13 mouse cellular contexts compared by ENCODE assay signal in the genomic region with DNA sequence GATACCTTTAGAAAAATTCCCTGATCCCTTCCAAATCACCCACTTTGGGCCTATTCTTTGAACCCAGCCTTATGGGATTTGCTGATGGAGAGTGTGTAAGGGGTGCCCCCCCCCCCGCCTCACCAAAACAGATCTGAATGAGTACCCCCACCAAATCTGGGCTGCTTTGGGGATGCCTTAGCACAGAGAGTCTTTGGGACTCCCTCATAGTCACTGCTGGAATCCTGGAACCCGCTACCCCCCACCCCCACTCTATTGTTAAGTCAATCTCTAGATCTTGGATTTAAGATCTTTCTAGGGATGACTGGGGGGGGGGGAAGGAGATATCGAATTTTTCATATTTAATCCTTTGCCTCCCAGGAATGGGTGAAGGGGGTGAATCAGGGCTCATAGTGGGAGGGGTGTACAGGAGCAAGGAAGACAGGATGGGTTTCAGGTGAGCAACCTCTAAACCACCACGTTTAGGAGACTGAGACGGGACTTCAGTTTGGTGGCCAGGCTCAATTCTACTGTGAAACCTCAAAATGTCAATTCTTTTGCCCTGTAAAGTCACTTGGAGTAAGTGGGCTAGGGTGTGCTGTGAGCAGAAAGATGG. TPM values are rescaled to one million over a fixed set of nuclear protein-coding genes. Genes with fewer than 3 reads are reported as not detected.
DNase-seq lines count a peak whose midpoint lies in the region; ATAC-seq and TF ChIP-seq lines count a peak whose summit lies in the region.
"Had no signal": no experiment of that assay in that cellular context is flagged by ENCODE, and none has a peak within 500 bp of the region (broad histone marks: within the 10 kb centered on the region; RNA-seq: fewer than 3 reads in every experiment).

No protein-coding gene starts in this region.

- H3K9ac ChIP-seq in forebrain, embryonic 11.5 days (ENCODE audit: low read length), result peak overlapping the region; percentile 98
- peak overlapping the region; percentile 99 for H3K9ac ChIP-seq in hindbrain, embryonic 14.5 days
- H3K9ac ChIP-seq in midbrain, postnatal 0 days (replicated peaks; ENCODE audit: low read length, poor library complexity, severe bottlenecking), result peak overlapping the region; percentile 96
- H3K9ac ChIP-seq: limb, embryonic 13.5 days had no signal

- peak overlapping the region; percentile 72 for H3K4me2 ChIP-seq in forebrain, embryonic 11.5 days (ENCODE audit: low read depth, low read length, severe bottlenecking)
- H3K4me2 ChIP-seq in hindbrain, embryonic 14.5 days (replicated peaks), result peak overlapping the region; percentile 91
- H3K4me2 ChIP-seq in midbrain, postnatal 0 days (ENCODE audit: low read depth, low read length, poor library complexity, severe bottlenecking), result peak overlapping the region; percentile 90

- peak; percentile 18 to 25 for DNase-seq in cerebellum, postnatal 10 days
- DNase-seq in cerebellum, adult 8-10 months, result no peak
- peak; percentile 61 for DNase-seq in forebrain, embryonic 11.5 days (ENCODE audit: low spot score)
- no peak for DNase-seq in hindbrain, embryonic 14.5 days (ENCODE audit: low spot score)
- DNase-seq in midbrain, postnatal 0 days (ENCODE audit: low spot score), result no peak
- DNase-seq in lung, adult 2 months, result no peak
- DNase-seq in kidney, adult 18-20 months, result no peak
- no peak for DNase-seq in limb, embryonic 10.5 days (ENCODE audit: low spot score)
- DNase-seq: adrenal gland, postnatal 10 days; lung, adult 18-20 months; thymus, postnatal 14 days had no signal

- peaks cover 6% of the 10 kb centered on the region; the same call in 1 of the 2 replicates for H3K4me1 ChIP-seq in forebrain, embryonic 11.5 days (replicated peaks; ENCODE audit: control insufficient read depth, insufficient read depth, low read length)
- H3K4me1 ChIP-seq in hindbrain, embryonic 14.5 days (replicated peaks; ENCODE audit: control insufficient read depth, insufficient read depth, low read length), result peaks cover 26% of the 10 kb centered on the region
- peaks cover 11% of the 10 kb centered on the region; the same call in 1 of the 2 replicates for H3K4me1 ChIP-seq in midbrain, postnatal 0 days (ENCODE audit: insufficient read depth, low read length)
- no peaks in the 10 kb centered on the region; the same call in 1 of the 2 replicates for H3K4me1 ChIP-seq in lung, adult 2 months (ENCODE audit: control insufficient read depth, insufficient read depth, low read length)
- peaks cover 39% of the 10 kb centered on the region for H3K4me1 ChIP-seq in limb, embryonic 10.5 days

- no peak for TF ChIP-seq POLR2A in lung, adult 2 months (IDR thresholded peaks at IDR 0.05; ENCODE audit: borderline replicate concordance, extremely low read depth, low read depth, low read length)

- WGBS in forebrain, embryonic 11.5 days, result 0% methylated on average over 5 of the region's 5 CpGs
- WGBS in hindbrain, embryonic 14.5 days, result 3% methylated on average over 5 of the region's 5 CpGs
- WGBS in midbrain, postnatal 0 days, result 14% methylated on average over 5 of the region's 5 CpGs
- WGBS in lung, adult 2 months, result 5% methylated on average over 5 of the region's 5 CpGs
- WGBS in limb, embryonic 10.5 days, result 3% methylated on average over 5 of the region's 5 CpGs

- H3K27me3 ChIP-seq in forebrain, embryonic 11.5 days (ENCODE audit: control insufficient read depth, insufficient read depth, low read length), result peaks cover 33% of the 10 kb centered on the region
- H3K27me3 ChIP-seq in hindbrain, embryonic 14.5 days (ENCODE audit: control insufficient read depth, insufficient read depth, low read length), result 0 out of 2 replicates have a peak, but pooled peaks cover 14% of the 10 kb centered on the region
- H3K27me3 ChIP-seq in midbrain, postnatal 0 days (ENCODE audit: insufficient read depth, low read length), result peaks cover 19% of the 10 kb centered on the region; the same call in 1 of the 2 replicates
- H3K27me3 ChIP-seq in limb, embryonic 10.5 days (ENCODE audit: low read depth, poor library complexity, severe bottlenecking), result peaks cover 100% of the 10 kb centered on the region

- peak overlapping the region; percentile 76 for H3K4me3 ChIP-seq in forebrain, embryonic 11.5 days (ENCODE audit: low read depth, low read length)
- H3K4me3 ChIP-seq in hindbrain, embryonic 14.5 days (replicated peaks; ENCODE audit: low read length), result peak overlapping the region; percentile 88
- H3K4me3 ChIP-seq in midbrain, postnatal 0 days (ENCODE audit: low read depth, low read length), result peak overlapping the region; percentile 78
- no peak overlapping the region for H3K4me3 ChIP-seq in lung, adult 2 months (replicated peaks; ENCODE audit: extremely low read depth, low read depth, low read length)
- H3K4me3 ChIP-seq in limb, embryonic 10.5 days, result no peak overlapping the region

- no peak for TF ChIP-seq CTCF in midbrain, postnatal 0 days (IDR thresholded peaks at IDR 0.05)
- no peak for TF ChIP-seq CTCF in lung, adult 2 months (IDR thresholded peaks at IDR 0.05; ENCODE audit: insufficient read depth, low read length)

- no peaks in the 10 kb centered on the region; the same call in 1 of the 2 replicates for H3K36me3 ChIP-seq in forebrain, embryonic 11.5 days (ENCODE audit: control insufficient read depth, insufficient read depth, low read length)
- H3K36me3 ChIP-seq in hindbrain, embryonic 14.5 days (replicated peaks; ENCODE audit: control insufficient read depth, insufficient read depth), result peaks cover 15% of the 10 kb centered on the region; the same call in 1 of the 2 replicates
- H3K36me3 ChIP-seq in midbrain, postnatal 0 days (ENCODE audit: insufficient read depth, low read length), result no peaks in the 10 kb centered on the region
- no peaks in the 10 kb centered on the region for H3K36me3 ChIP-seq in limb, embryonic 10.5 days
- H3K36me3 ChIP-seq: limb, embryonic 13.5 days had no signal

- H3K9me3 ChIP-seq in forebrain, embryonic 11.5 days (ENCODE audit: control insufficient read depth, low read length), result no peaks in the 10 kb centered on the region
- H3K9me3 ChIP-seq in hindbrain, embryonic 14.5 days (ENCODE audit: control insufficient read depth, low read length), result no peaks in the 10 kb centered on the region
- H3K9me3 ChIP-seq in midbrain, postnatal 0 days (ENCODE audit: low read length), result no peaks in the 10 kb centered on the region
- no peaks in the 10 kb centered on the region for H3K9me3 ChIP-seq in limb, embryonic 10.5 days (replicated peaks)
- H3K9me3 ChIP-seq: limb, embryonic 13.5 days had no signal

- ATAC-seq in forebrain, embryonic 11.5 days (replicated peaks; ENCODE audit: low FRiP score), result no peak
- no peak for ATAC-seq in hindbrain, embryonic 14.5 days (ENCODE audit: low FRiP score)
- no peak for ATAC-seq in midbrain, postnatal 0 days (ENCODE audit: low FRiP score)

- H3K27ac ChIP-seq in forebrain, embryonic 11.5 days (ENCODE audit: low read depth, low read length), result peak overlapping the region; percentile 99
- H3K27ac ChIP-seq in hindbrain, embryonic 14.5 days, result peak overlapping the region; percentile 99
- H3K27ac ChIP-seq in midbrain, postnatal 0 days (ENCODE audit: low read depth, low read length), result peak overlapping the region; percentile 85
- H3K27ac ChIP-seq in limb, embryonic 10.5 days, result no peak overlapping the region
- H3K27ac ChIP-seq: kidney, postnatal 0 days; limb, embryonic 13.5 days had no signal

RNA-seq across cellular contexts. Expression of a gene that starts 37.6 kb away (rescaled TPM):
- 48.2 and 48.5 TPM in 2 replicates for polyA plus RNA-seq in forebrain, embryonic 11.5 days (2014; fragmentation: Nextera tagmentation; extraction: Ambion mirVana)
- polyA plus RNA-seq in hindbrain, embryonic 14.5 days (2014; fragmentation: Nextera tagmentation; extraction: Ambion mirVana), result 26.3 and 28.9 TPM in 2 replicates
- total RNA-seq in midbrain, postnatal 0 days (2014; rRNA removed), result 46.5 and 49.4 TPM in 2 replicates
- polyA plus RNA-seq in midbrain, postnatal 0 days (2015; fragmentation: Nextera tagmentation; extraction: Ambion mirVana), result 16.9 and 18.6 TPM in 2 replicates
- polyA plus RNA-seq in lung, adult 2 months (2012; rRNA removed), result 57.5 and 61.4 TPM in 2 replicates
- 41.1 and 42.3 TPM in 2 replicates for polyA plus RNA-seq in limb, embryonic 10.5 days (2016; fragmentation: Nextera tagmentation; extraction: Ambion mirVana)

Comparison
In these comparisons a context has a peak if more than half of its experiments do, and no peak if none do; other contexts are left out.
1. DNase-seq: peak in cerebellum, postnatal 10 days (2 of 2) and forebrain, embryonic 11.5 days (single experiment); none in cerebellum, adult 8-10 months (single experiment), hindbrain, embryonic 14.5 days (single experiment), midbrain, postnatal 0 days (single experiment), lung, adult 2 months (single experiment), kidney, adult 18-20 months (single experiment) and limb, embryonic 10.5 days (single experiment).
2. H3K4me3 ChIP-seq: peak in forebrain, embryonic 11.5 days (single experiment), hindbrain, embryonic 14.5 days (single experiment) and midbrain, postnatal 0 days (single experiment); none in lung, adult 2 months (single experiment) and limb, embryonic 10.5 days (single experiment).
3. Peak in every context shown above with its lines, with median percentiles within 50 percentile points of each other: H3K4me2 ChIP-seq and H3K9ac ChIP-seq.